Mouse (Mus musculus) liver, embryonic 12.5 days (tissue): ENCODE results near the gene Psap. TPM values are rescaled to one million over a fixed set of nuclear protein-coding genes. Genes with fewer than 3 reads are reported as not detected.

Source experiments
- ATAC-seq: fragments of 200-750 bp; cut with Nextera tagmentation; 2 replicates; pipeline ENCODE4 v1.8.0; 2017; ENCODE audit warnings: moderate number of reproducible peaks, mild to moderate bottlenecking, moderate library complexity
- H3K27ac ChIP-seq: fragments of 300-500 bp; sonication (generic); 2 replicates; pipeline ENCODE4 v1.5.1; 2016; ENCODE audit warnings: mild to moderate bottlenecking
- H3K27me3 ChIP-seq: fragments of 300-500 bp; sonication (generic); replicated peaks from 2 replicates; pipeline ENCODE4 v1.6.1; 2016; ENCODE audit warnings: mild to moderate bottlenecking, moderate library complexity
- H3K36me3 ChIP-seq: fragments of 300-500 bp; sonication (generic); 2 replicates; pipeline ENCODE4 v1.6.1; 2016; ENCODE audit warnings: mild to moderate bottlenecking, moderate library complexity
- H3K4me1 ChIP-seq: fragments of 300-500 bp; sonication (generic); 2 replicates; pipeline ENCODE4 v1.6.1; 2016
- H3K4me2 ChIP-seq: fragments of 300-500 bp; sonication (generic); 2 replicates; pipeline ENCODE4 v1.6.1; 2016; ENCODE audit warnings: mild to moderate bottlenecking, moderate library complexity
- H3K4me3 ChIP-seq: fragments of 300-500 bp; sonication (generic); 2 replicates; pipeline ENCODE4 v1.5.1; 2016; ENCODE audit warnings: mild to moderate bottlenecking, moderate library complexity
- H3K9ac ChIP-seq: fragments of 300-500 bp; sonication (generic); 2 replicates; pipeline ENCODE4 v1.6.1; 2016; ENCODE audit warnings: mild to moderate bottlenecking, moderate library complexity
- H3K9me3 ChIP-seq: fragments of 300-500 bp; sonication (generic); replicated peaks from 2 replicates; pipeline ENCODE4 v1.6.1; 2016; ENCODE audit warnings: mild to moderate bottlenecking, moderate library complexity
- whole genome bisulfite sequencing: fragments of 180-500 bp; shearing (Covaris S2); methylation state at CpG from one replicate; pipeline ENCODE4 v1.1.7; 2016; ENCODE audit not compliant: insufficient replicate concordance; 5-methylcytosine and 5-hydroxymethylcytosine counted together
- polyA plus RNA-seq: library from polyadenylated mRNA; unstranded; fragments of >200 nt; fragmentation: Nextera tagmentation; extraction: Ambion mirVana; gene quantifications from 2 replicates; pipeline ENCODE4 v1.2.1, GENCODE M21; 2016

The Psap gene
- polyA plus RNA-seq, 1 experiment from 2014 or later: 42.9 TPM

DNA sequence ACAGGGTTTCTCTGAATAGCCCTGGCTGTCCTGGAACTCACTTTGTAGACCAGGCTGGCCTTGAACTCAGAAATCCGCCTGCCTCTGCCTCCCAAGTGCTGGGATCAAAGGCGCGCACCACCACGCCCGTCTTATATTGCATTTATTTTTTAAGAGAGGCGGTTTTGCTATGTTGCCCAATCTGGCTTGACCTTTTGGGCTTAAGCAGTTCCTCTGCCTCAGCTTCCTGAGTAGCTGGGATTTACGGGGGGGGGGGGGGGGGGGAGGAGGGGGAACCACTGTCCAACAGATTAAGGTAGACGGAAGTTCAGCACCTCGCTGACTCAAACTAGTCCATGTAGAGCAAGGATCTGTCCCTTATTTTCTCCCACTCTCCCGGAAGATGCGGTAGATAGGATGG is 8.7 kb upstream of the Psap start:
- ATAC-seq: no peak
- Histone ChIP-seq H3K4me2 (no peak overlapping the region), H3K4me1 (peaks cover 20% of the 10 kb centered on the region), H3K27me3 (peaks cover 3% of the 10 kb centered on the region), H3K27ac (no peak overlapping the region), H3K9ac (no peak overlapping the region), H3K9me3 (no peaks in the 10 kb centered on the region), H3K4me3 (no peak overlapping the region), H3K36me3 (no peaks in the 10 kb centered on the region)
- 60% methylated on average over 10 of the region's 11 CpGs for WGBS

DNA sequence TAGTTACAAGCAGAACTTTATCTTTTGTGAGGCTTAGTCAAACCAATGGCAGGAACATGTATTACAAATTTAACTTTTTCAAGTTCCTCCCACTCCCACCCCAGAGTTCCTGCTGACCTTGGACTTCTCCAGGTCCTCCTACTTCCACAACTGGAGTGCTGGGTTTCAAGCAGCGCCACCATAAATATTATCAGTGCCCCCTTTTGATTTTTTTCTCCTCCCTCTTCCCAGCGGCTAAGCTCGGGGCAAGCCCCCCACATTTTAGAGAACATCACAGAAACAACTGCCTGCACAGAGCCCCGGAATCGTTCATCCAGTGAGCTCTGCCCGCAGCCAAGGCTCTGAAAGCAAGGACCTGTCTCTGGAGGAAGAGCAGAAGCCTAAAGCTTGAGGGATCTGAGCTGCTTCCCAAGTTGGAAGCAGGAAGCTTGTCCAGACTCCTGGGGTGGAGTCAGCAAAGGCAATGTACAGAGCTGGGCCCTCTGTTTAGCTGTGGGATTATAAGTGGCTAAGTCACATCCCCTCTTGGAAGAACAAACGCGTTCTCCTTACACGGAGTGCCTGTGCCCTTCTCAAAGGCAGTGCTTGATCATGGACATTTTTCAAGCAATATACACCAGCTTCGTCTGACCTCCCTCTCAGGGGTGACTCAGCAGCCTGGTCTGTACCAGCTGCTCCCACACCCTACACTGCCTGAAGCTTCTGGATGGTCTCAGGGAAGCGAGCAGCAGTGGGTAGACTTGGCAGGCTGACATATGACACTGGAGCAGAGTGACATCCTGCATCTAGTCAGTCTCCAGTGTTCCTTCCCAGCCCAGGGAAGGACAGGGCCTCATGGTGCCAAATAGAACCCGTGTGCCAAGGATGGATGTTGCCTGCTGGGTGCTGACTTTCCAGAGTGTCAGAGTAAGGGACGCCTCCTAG is 8.0 kb upstream of the Psap start:
- Histone ChIP-seq H3K4me3 (no peak overlapping the region), H3K9ac (no peak overlapping the region), H3K9me3 (no peaks in the 10 kb centered on the region), H3K36me3 (no peaks in the 10 kb centered on the region), H3K4me2 (no peak overlapping the region), H3K27ac (no peak overlapping the region), H3K4me1 (peaks cover 21% of the 10 kb centered on the region), H3K27me3 (no peaks in the 10 kb centered on the region)
- ATAC-seq: no peak
- WGBS: 62% methylated on average over 13 of the region's 13 CpGs

DNA sequence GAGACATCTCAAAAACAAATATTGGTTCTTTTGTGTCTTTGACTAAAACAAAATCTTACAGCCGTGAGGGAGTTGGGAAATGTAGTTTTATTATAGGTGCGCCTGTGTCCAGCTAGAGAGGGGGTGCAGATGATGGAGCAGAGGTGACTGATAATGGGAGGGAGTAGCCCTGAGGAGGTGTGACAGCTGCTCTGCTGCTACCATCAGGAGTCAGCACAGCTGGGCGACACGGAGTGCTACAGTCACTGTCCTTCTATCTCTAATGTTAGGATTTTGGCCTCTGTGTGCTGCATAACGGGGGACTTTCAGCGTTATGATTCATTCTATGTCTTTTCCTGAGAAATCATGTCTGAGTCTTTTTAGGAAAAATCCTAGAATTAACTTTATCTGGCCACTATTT is 6.4 kb upstream of the Psap start:
- Histone ChIP-seq H3K9ac (no peak overlapping the region), H3K27me3 (no peaks in the 10 kb centered on the region), H3K4me3 (no peak overlapping the region), H3K4me1 (peaks cover 21% of the 10 kb centered on the region), H3K36me3 (no peaks in the 10 kb centered on the region), H3K4me2 (no peak overlapping the region), H3K27ac (no peak overlapping the region), H3K9me3 (no peaks in the 10 kb centered on the region)
- no peak for ATAC-seq
- WGBS: 44% methylated on average over 6 of the region's 6 CpGs

DNA sequence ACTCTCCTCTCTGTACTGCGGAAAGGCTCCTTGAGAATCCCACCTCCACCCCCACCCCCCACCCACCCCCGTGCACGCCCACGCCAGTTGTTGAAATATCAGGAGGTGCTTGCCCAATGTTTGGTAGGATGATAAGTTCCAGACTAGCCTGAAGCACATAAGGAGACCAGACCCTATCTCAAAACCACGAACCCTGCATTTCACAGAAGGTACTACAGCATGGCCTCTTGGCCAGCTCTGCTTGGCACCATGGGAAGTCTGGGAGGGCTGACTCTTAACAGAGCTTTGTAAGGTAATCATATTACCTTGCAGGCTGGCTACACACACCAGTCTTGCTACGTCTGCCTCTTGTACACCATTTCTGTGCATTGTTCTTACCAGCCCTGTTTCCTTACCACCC is 5.2 kb upstream of the Psap start:
- no peak overlapping the region for H3K4me3 ChIP-seq
- WGBS: 14% methylated on average over 6 of the region's 6 CpGs
- no peak overlapping the region for H3K27ac ChIP-seq
- no peaks in the 10 kb centered on the region for H3K36me3 ChIP-seq
- no peaks in the 10 kb centered on the region for H3K27me3 ChIP-seq
- no peak overlapping the region for H3K9ac ChIP-seq
- no peaks in the 10 kb centered on the region for H3K9me3 ChIP-seq
- ATAC-seq: peak; percentile 45; the same call in 1 of the 2 replicates
- 0 out of 2 replicates have a peak overlapping the region, but pooled peaks have one; percentile 8 for H3K4me2 ChIP-seq
- H3K4me1 ChIP-seq: peaks cover 31% of the 10 kb centered on the region

DNA sequence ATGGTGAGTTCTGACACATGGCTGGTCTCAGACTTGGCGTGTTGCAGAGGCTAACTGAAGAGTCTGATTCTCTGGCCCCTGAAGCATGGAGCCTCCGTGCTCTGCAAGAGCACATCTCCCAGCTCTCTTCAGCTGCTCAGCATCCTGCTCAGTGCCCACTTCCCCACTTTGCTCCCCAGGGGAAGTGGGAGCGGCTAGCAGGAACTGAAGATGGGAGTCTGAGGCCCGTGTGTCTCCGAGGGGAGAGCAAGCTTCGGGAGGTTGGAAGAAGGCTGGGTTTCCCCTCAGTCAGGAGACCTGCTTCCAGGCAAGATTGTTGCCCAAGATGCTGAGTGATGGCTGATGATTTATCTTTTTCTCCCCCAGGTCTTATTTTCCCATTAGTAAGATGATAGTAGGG is 4.0 kb upstream of the Psap start:
- peaks cover 37% of the 10 kb centered on the region for H3K4me1 ChIP-seq
- ATAC-seq: no peak
- WGBS: 36% methylated on average over 6 of the region's 6 CpGs

DNA sequence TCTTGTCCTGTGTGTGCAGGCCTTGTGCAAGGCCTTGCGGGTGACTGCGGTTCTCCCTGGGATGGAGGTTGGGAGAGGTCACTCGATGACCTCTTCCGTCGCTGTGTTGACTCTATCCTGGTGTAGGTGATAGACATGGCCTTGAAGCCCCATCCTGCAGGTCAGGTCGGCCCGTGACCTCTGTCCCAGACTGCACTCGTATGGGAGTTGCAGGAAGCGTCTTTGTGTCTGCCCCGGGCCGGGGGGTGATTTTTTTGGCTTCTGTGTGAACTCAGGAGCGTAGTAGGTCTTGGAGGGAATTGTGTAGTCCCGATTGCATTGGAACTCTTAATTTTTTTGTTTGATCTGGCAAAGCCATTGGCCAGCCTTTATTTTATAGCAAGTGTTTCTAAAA is 576 bp downstream of the Psap start:
- 12% methylated on average over 13 of the region's 13 CpGs for WGBS
- ATAC-seq: peak; percentile 66
- H3K4me1 ChIP-seq: peaks cover 57% of the 10 kb centered on the region

More for the DNA sequence above, 4.0 kb upstream of the Psap start:
- no peaks in the 10 kb centered on the region for H3K36me3 ChIP-seq
- no peaks in the 10 kb centered on the region for H3K9me3 ChIP-seq
- H3K4me3 ChIP-seq: no peak overlapping the region
- H3K27me3 ChIP-seq: no peaks in the 10 kb centered on the region
- no peak overlapping the region for H3K4me2 ChIP-seq
- no peak overlapping the region for H3K27ac ChIP-seq
- no peak overlapping the region for H3K9ac ChIP-seq

DNA sequence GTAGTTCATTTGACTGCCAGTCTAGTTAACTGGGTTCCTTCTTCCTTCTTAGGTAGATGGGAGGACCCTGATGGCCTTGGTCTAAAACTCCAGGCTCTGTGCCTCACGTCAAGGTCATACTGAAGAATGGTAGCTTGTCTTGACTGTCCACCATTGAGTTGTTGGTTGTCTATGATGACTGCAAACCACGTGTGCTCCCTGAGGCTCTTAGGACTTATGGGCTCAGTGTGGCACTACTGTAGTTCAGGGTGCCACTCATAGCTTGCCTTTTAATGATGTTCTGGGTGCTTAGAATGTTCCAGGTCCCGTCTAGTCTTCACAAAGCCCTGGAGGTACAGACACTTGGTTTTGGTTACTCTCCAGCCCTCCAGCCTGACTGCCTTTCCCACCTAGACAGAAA is 1.4 kb downstream of the Psap start:
- H3K4me3 ChIP-seq: peak overlapping the region; percentile 74
- H3K9me3 ChIP-seq: no peaks in the 10 kb centered on the region
- peaks cover 57% of the 10 kb centered on the region for H3K4me1 ChIP-seq
- no peak for ATAC-seq
- H3K27ac ChIP-seq: no peak overlapping the region
- peaks cover 16% of the 10 kb centered on the region for H3K36me3 ChIP-seq
- 76% methylated on average over 3 of the region's 3 CpGs for WGBS
- peak overlapping the region; percentile 76 for H3K9ac ChIP-seq
- no peaks in the 10 kb centered on the region for H3K27me3 ChIP-seq
- peak overlapping the region; percentile 79 for H3K4me2 ChIP-seq

More for the DNA sequence above, 576 bp downstream of the Psap start:
- Histone ChIP-seq H3K4me2 (peak overlapping the region; percentile 79), H3K9ac (peak overlapping the region; percentile 76), H3K4me3 (peak overlapping the region; percentile 74), H3K36me3 (peaks cover 11% of the 10 kb centered on the region), H3K9me3 (no peaks in the 10 kb centered on the region), H3K27ac (peak overlapping the region; percentile 81), H3K27me3 (no peaks in the 10 kb centered on the region)

DNA sequence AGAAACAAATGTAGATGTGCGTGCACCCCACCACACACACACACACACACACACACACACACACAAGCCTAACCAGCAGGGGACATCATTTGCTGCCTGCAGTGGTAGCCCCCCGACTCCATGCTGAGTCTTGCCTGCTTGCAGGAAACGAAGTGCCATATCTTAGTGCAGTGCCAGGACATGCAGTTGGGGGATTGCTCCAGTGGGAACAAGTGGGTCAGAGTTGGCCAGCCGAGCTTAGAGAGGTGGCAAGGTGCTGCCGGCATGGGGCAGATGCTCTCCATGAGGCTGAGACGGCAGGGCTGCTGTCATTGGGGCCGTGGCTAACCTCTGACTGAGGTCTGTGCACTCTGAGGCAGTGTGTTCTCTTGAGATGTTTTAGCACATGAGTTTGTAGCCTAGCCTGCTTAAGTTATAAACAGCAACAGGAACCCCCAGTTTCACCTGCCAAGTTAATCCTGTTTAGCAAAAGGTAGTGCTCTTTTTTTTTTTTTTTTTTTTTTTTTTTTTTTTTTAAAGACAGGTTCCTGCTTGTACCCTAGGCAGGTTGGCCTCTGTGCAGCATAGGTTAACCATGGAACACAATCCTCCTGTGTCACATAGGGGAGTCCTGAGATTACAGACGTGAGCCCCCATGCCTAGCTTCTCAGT is 2.0 kb downstream of the Psap start:
- Histone ChIP-seq H3K27ac (no peak overlapping the region), H3K4me3 (peak overlapping the region; percentile 74), H3K36me3 (peaks cover 16% of the 10 kb centered on the region), H3K9ac (peak overlapping the region; percentile 76; the same call in 1 of the 2 replicates), H3K4me1 (peaks cover 63% of the 10 kb centered on the region), H3K4me2 (peak overlapping the region; percentile 79), H3K9me3 (no peaks in the 10 kb centered on the region), H3K27me3 (no peaks in the 10 kb centered on the region)
- ATAC-seq: no peak
- WGBS: 75% methylated on average over 8 of the region's 8 CpGs

DNA sequence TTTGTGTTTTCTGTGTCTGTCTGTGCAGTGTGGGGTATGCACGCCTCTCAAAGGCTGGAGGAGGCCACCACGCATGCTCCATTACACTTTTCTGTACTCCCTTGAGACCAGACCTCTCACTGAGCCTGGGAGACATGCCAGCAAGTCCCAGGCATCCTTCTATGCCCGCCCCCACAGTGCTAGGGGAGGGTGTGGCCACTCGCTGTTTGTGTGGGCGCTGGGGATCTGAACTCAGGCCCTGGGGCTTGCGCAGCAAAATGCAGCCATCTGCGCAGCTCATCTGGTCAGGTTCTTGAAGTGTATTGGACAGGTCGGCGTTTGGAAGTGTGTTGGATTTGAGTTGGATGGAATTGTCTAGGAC is 2.5 kb downstream of the Psap start:
- Histone ChIP-seq H3K4me1 (peaks cover 68% of the 10 kb centered on the region), H3K27me3 (no peaks in the 10 kb centered on the region), H3K9ac (no peak overlapping the region), H3K27ac (no peak overlapping the region), H3K4me3 (no peak overlapping the region), H3K4me2 (peak overlapping the region; percentile 25), H3K9me3 (no peaks in the 10 kb centered on the region), H3K36me3 (peaks cover 16% of the 10 kb centered on the region)
- 81% methylated on average over 9 of the region's 9 CpGs for WGBS
- no peak for ATAC-seq

DNA sequence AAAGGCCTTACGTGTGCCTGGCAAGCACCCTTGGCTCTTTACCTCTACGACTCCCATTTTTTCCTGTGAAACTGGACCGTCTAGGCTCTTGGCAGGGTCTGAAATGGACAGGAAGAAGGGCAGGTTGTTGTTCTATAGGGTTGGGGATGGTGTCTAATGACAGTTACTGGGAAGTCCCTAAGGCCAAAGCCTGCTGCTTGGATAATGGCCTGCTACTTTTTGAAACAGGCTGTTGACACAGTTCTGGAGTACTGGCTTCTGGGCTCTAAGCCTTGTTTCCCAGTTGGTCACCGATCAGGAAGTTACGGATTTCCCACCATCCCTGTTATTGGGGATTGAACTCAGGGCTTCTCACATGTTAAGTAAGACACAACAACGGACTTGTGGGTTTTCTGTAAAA is 2.9 kb downstream of the Psap start:
- Histone ChIP-seq H3K36me3 (peaks cover 16% of the 10 kb centered on the region), H3K4me1 (peaks cover 73% of the 10 kb centered on the region), H3K9ac (no peak overlapping the region), H3K27me3 (no peaks in the 10 kb centered on the region), H3K9me3 (no peaks in the 10 kb centered on the region), H3K4me2 (0 out of 2 replicates have a peak overlapping the region, but pooled peaks have one; percentile 25), H3K27ac (no peak overlapping the region), H3K4me3 (no peak overlapping the region)
- 85% methylated on average over 6 of the region's 6 CpGs for WGBS
- ATAC-seq: no peak

DNA sequence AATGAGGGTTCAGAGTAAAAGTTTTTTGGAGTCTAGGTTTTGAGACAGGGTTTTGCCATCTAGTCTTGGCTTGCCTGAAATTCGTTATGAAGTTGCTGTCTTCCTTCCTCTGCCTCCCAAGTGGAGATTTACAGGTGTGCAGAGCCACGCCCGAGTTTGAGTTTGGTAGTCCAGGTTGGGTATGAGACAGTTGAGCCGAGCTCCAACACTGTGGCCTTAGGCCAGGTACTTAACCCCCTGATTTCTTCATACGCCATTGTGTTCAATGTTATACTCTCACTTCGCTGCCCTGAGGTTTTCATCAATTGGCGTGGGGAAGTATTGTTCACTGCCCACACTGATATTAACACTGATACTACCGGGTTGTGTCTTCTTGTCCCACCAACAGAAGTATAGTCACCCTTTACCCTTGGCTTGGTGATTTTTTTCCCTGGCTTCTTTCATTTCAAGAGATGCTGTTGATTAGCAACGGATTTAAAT is 4.2 kb downstream of the Psap start:
- peaks cover 23% of the 10 kb centered on the region for H3K36me3 ChIP-seq
- H3K4me3 ChIP-seq: no peak overlapping the region
- H3K4me2 ChIP-seq: no peak overlapping the region
- no peak overlapping the region for H3K27ac ChIP-seq
- no peaks in the 10 kb centered on the region for H3K9me3 ChIP-seq
- H3K4me1 ChIP-seq: peaks cover 81% of the 10 kb centered on the region
- H3K9ac ChIP-seq: no peak overlapping the region
- WGBS: 77% methylated on average over 9 of the region's 9 CpGs
- no peak for ATAC-seq
- no peaks in the 10 kb centered on the region for H3K27me3 ChIP-seq
